Mouse (Mus musculus): ENCODE results near the gene Kif9. TPM values are rescaled to one million over a fixed set of nuclear protein-coding genes. Genes with fewer than 3 reads are reported as not detected.

Kif9 gene
- polyA plus RNA-seq, 2 experiments, result 0.10 to 0.19 TPM

GRCm38 (mm10) chr9:110525737-110526136 is 49.0 kb downstream of the Kif9 start:
- ATAC-seq (ENCODE audit: insufficient read depth) (no peak), DNase-seq (ENCODE audit: low read depth in 3 of 3, low spot score in 3 of 3) (no peak)

GRCm38 (mm10) chr9:110529002-110529737 is 52.4 kb downstream of the Kif9 start:
- WGBS (ENCODE audit: insufficient replicate concordance), result 49% methylated on average over 9 of the region's 9 CpGs
- H3K27me3 ChIP-seq (ENCODE audit: control insufficient read depth, insufficient read depth, low read length), result no peaks in the 10 kb centered on the region
- peaks cover 9 to 19% of the 10 kb centered on the region in 2 experiments for H3K4me1 ChIP-seq (replicated peaks; ENCODE audit: control insufficient read depth in 2 of 2, insufficient read depth in 2 of 2, low read length in 1 of 2)
- ATAC-seq (ENCODE audit: insufficient read depth) (no peak), DNase-seq (ENCODE audit: low read depth in 3 of 3, low spot score in 3 of 3) (peak in 1 of 3 experiments; percentile 41)
- TF ChIP-seq EP300 (IDR thresholded peaks at IDR 0.05; ENCODE audit: low read depth) (no peak), CTCF (IDR thresholded peaks at IDR 0.05; ENCODE audit: low read depth) (no peak)
- H3K27ac ChIP-seq, result no peak overlapping the region
- H3K36me3 ChIP-seq (replicated peaks; ENCODE audit: control insufficient read depth, insufficient read depth, low read depth), result no peaks in the 10 kb centered on the region; the same call in 1 of the 2 replicates
- H3K9ac ChIP-seq (replicated peaks), result no peak overlapping the region
- H3K4me2 ChIP-seq (ENCODE audit: low read depth), result peak overlapping the region; percentile 16
- H3K9me3 ChIP-seq (ENCODE audit: control insufficient read depth, low read length), result no peaks in the 10 kb centered on the region
- peak overlapping the region; percentile 3 to 68; a peak in 3 of 4 replicates for H3K4me3 ChIP-seq (ENCODE audit: insufficient read depth in 1 of 2, low read depth in 2 of 2, low read length in 2 of 2)

More at GRCm38 (mm10) chr9:110525737-110526136, 49.0 kb downstream of the Kif9 start:
- Histone ChIP-seq H3K9ac (replicated peaks) (no peak overlapping the region), H3K27me3 (ENCODE audit: control insufficient read depth, insufficient read depth, low read length) (no peaks in the 10 kb centered on the region), H3K9me3 (ENCODE audit: control insufficient read depth, low read length) (no peaks in the 10 kb centered on the region), H3K4me2 (ENCODE audit: low read depth) (no peak overlapping the region), H3K27ac (no peak overlapping the region), H3K4me1 (replicated peaks; ENCODE audit: control insufficient read depth in 2 of 2, insufficient read depth in 2 of 2, low read length in 1 of 2) (peaks cover 0 to 10% of the 10 kb centered on the region in 2 experiments; a peak in 2 of 4 replicates), H3K4me3 (ENCODE audit: insufficient read depth in 1 of 2, low read depth in 2 of 2, low read length in 2 of 2) (no peak overlapping the region), H3K36me3 (replicated peaks; ENCODE audit: control insufficient read depth, insufficient read depth, low read depth) (no peaks in the 10 kb centered on the region)
- 47% methylated on average over 2 of the region's 2 CpGs for WGBS (ENCODE audit: insufficient replicate concordance)
- TF ChIP-seq EP300 (IDR thresholded peaks at IDR 0.05; ENCODE audit: low read depth) (no peak), CTCF (IDR thresholded peaks at IDR 0.05; ENCODE audit: low read depth) (no peak)

DNA sequence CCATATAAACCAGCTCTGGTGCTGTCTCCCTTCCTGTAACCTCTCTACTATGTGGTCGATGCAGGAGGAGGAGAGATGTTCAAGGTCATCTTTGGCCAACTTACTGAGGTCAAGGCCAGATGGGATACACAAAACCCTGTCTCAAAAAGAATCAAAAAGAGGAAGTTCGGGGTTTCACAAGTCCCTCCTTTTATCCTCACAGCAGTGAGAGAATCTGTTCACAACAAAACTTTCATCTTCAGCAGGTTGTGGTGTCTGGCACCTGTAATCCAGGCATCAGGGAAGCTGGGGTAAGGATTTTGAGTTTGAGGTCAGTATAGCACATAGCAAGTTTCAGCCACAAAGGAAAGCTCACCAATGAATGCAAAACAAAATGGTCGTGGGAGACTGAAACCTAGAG is 53.9 kb downstream of the Kif9 start:
- Histone ChIP-seq H3K9ac (replicated peaks) (no peak overlapping the region), H3K4me2 (ENCODE audit: low read depth) (peak overlapping the region; percentile 84; the same call in 1 of the 2 replicates), H3K9me3 (ENCODE audit: control insufficient read depth, low read length) (no peaks in the 10 kb centered on the region), H3K36me3 (replicated peaks; ENCODE audit: control insufficient read depth, insufficient read depth, low read depth) (no peaks in the 10 kb centered on the region; the same call in none of the 2 replicates), H3K4me1 (replicated peaks; ENCODE audit: control insufficient read depth in 2 of 2, insufficient read depth in 2 of 2, low read length in 1 of 2) (peaks cover 24 to 30% of the 10 kb centered on the region in 2 experiments), H3K27ac (no peak overlapping the region), H3K27me3 (ENCODE audit: control insufficient read depth, insufficient read depth, low read length) (no peaks in the 10 kb centered on the region), H3K4me3 (ENCODE audit: insufficient read depth in 1 of 2, low read depth in 2 of 2, low read length in 2 of 2) (no peak overlapping the region)
- ATAC-seq (ENCODE audit: insufficient read depth) (no peak), DNase-seq (ENCODE audit: low read depth in 3 of 3, low spot score in 3 of 3) (no peak)
- TF ChIP-seq EP300 (IDR thresholded peaks at IDR 0.05; ENCODE audit: low read depth) (no peak), CTCF (IDR thresholded peaks at IDR 0.05; ENCODE audit: low read depth) (no peak)
- 27% methylated on average over 3 of the region's 3 CpGs for WGBS (ENCODE audit: insufficient replicate concordance)

DNA sequence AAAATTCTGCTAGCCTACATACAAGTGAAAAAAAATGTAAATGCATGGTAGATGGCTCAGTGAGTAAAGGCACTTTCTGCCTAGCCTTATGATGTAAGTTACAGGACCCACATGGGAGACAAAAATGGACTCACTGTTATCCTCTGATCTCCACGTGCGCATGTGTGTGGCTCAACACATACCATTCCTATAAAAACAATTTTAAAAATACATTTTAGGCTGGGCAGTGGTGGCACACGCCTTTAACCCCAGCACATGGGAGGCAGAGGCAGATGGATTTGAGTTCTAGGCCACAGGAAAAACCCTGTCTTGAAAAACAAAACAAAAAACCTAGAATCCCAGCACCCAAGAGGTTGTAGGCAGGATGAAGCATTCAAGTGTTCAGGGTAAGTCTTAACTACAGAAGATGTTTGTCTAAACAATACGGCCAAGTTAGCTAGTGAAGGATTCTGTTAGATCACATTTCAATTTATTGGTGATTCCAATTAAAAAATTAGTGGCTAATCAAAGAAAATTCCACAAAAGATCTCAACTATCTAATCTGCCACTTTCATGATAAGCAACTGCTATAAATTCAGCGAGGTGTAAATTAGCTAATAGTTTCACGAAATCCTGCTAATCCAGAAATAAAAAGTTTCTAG is 54.5 kb downstream of the Kif9 start:
- H3K9me3 ChIP-seq (ENCODE audit: control insufficient read depth, low read length), result no peaks in the 10 kb centered on the region
- ATAC-seq (ENCODE audit: insufficient read depth), result no peak
- H3K36me3 ChIP-seq (replicated peaks; ENCODE audit: control insufficient read depth, insufficient read depth, low read depth), result no peaks in the 10 kb centered on the region; the same call in none of the 2 replicates
- peak overlapping the region; percentile 32 for H3K9ac ChIP-seq (replicated peaks)
- no peaks in the 10 kb centered on the region for H3K27me3 ChIP-seq (ENCODE audit: control insufficient read depth, insufficient read depth, low read length)
- H3K4me1 ChIP-seq (replicated peaks; ENCODE audit: control insufficient read depth in 2 of 2, insufficient read depth in 2 of 2, low read length in 1 of 2), result peaks cover 28% of the 10 kb centered on the region in 2 experiments
- H3K4me2 ChIP-seq (ENCODE audit: low read depth), result peak overlapping the region; percentile 84
- no peak for TF ChIP-seq CTCF (IDR thresholded peaks at IDR 0.05; ENCODE audit: low read depth)
- TF ChIP-seq EP300 (IDR thresholded peaks at IDR 0.05; ENCODE audit: low read depth), result no peak
- WGBS (ENCODE audit: insufficient replicate concordance), result 27% methylated on average over 6 of the region's 6 CpGs
- peak overlapping the region; percentile 91 to 98; a peak in 3 of 4 replicates for H3K4me3 ChIP-seq (ENCODE audit: insufficient read depth in 1 of 2, low read depth in 2 of 2, low read length in 2 of 2)
- peak overlapping the region; percentile 41 for H3K27ac ChIP-seq
- no peak for DNase-seq (ENCODE audit: low read depth in 3 of 3, low spot score in 3 of 3)

Measured in liver, embryonic 14.5 days (tissue).